Mouse (Mus musculus) spleen, adult 18-20 months (tissue): ENCODE results near the gene Spata5.
"Not testable (repeated sequence)": the region's sequence is repeated elsewhere in the genome, so short reads cannot be mapped to it uniquely, and the experiment has no call there.

ENCODE experiments used
- DNase-seq, 2 experiments: peaks; one replicate each; pipeline ENCODE4 v3.0.0; 2022; ENCODE audit warnings: mixed read lengths in 2 of 2

Gene Spata5

GRCm38 (mm10) chr3:37584576-37584975 is 164.9 kb downstream of the Spata5 start:
- no peak for DNase-seq

GRCm38 (mm10) chr3:37585967-37586730 is 166.5 kb downstream of the Spata5 start:
- DNase-seq: no peak

GRCm38 (mm10) chr3:37586731-37587578 is 167.3 kb downstream of the Spata5 start:
- no peak for DNase-seq

GRCm38 (mm10) chr3:37595721-37596120 is 176.0 kb downstream of the Spata5 start:
- no peak for DNase-seq

- DNase-seq: no peak
Observed at GRCm38 (mm10) chr3:37596519-37596918, 176.8 kb downstream of the Spata5 start.

GRCm38 (mm10) chr3:37597200-37597599 is 177.5 kb downstream of the Spata5 start:
- DNase-seq: no peak

- not testable (repeated sequence) for DNase-seq
Observed at GRCm38 (mm10) chr3:37599641-37600040, 179.9 kb downstream of the Spata5 start.

GRCm38 (mm10) chr3:37602356-37602755 is 182.7 kb downstream of the Spata5 start:
- DNase-seq: no peak

- DNase-seq: no peak
Observed at GRCm38 (mm10) chr3:37602890-37603289, 183.2 kb downstream of the Spata5 start.

- no peak for DNase-seq
Observed at GRCm38 (mm10) chr3:37603541-37603940, 183.8 kb downstream of the Spata5 start.

GRCm38 (mm10) chr3:37604976-37605875 is 185.5 kb downstream of the Spata5 start:
- DNase-seq: no peak

GRCm38 (mm10) chr3:37605876-37606238 is 186.2 kb downstream of the Spata5 start:
- no peak for DNase-seq

- peak in 1 of 2 experiments; percentile 10 for DNase-seq
Observed at GRCm38 (mm10) chr3:37608926-37609325, 189.2 kb downstream of the Spata5 start.

- DNase-seq: no peak
Observed at GRCm38 (mm10) chr3:37610670-37611069, 191.0 kb downstream of the Spata5 start.

GRCm38 (mm10) chr3:37613722-37614121 is 194.0 kb downstream of the Spata5 start:
- no peak for DNase-seq

GRCm38 (mm10) chr3:37614878-37615650 is 195.4 kb downstream of the Spata5 start:
- no peak for DNase-seq

GRCm38 (mm10) chr3:37616586-37617547 is 197.2 kb downstream of the Spata5 start:
- peak in 1 of 2 experiments; percentile 15 for DNase-seq
